Mouse (Mus musculus) kidney, postnatal 10 days (tissue): ENCODE measurements at regions not wholly inside any gene's neighbourhood (a gene's known extent, or its start where the extent isn't known, plus 50 kb on each side); places are given as distances from the start of the nearest gene placed in this dataset.

ENCODE experiments used
- DNase-seq: peaks from one replicate; pipeline ENCODE4 v3.0.0; 2021; ENCODE audit warnings: mixed read lengths

DNA sequence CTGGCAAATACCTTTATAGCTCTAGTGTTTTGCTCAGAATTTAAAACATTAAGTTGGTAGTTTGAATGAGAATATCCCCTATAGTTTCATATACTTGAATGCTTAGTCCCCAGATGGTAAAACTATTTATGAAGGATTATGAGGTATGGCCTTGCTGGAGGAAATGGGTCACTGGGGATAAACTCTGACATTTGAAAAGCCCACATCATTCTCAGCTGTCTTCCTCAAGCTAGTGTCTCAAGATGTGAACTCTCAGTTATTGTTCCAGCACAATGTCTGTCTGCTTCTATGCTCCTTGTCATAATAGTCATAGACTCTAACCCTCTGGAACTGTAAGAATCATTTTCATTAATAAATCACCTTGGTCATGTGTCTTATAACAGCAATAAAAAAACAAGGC is 2004.1 kb upstream of the Gm8797 start:
- DNase-seq = no peak

DNA sequence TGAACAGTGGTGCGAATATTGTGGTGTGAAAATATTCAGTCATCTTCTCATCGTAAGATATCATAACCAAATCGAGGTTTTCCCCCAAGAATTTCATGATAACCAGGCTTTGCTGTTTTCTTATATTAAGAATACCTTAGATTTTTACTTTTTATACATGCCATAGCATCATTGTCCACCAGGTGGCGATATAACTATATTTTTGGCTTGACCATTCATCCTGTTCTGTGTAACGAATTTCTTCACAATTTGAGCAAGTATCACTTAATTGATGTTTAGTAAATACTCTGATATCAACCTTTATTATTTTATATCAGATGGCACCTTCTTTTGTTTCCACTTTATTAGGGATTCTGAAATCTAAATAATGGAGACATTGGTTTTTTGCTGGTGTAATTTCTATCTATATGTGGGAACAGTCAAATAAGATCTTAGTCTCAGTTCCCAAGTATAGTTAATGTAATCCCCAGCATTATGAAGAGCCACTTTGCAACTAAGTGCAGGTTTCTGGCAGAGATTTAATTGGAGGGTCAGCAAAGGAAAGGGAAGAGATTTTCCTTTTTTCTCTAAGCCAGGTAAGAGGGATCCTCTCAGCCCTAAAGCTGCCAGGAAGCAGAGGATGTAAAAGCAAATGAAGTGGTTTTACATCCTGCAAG is 1998.9 kb upstream of the Gm8797 start:
- DNase-seq = peak; percentile 7

DNA sequence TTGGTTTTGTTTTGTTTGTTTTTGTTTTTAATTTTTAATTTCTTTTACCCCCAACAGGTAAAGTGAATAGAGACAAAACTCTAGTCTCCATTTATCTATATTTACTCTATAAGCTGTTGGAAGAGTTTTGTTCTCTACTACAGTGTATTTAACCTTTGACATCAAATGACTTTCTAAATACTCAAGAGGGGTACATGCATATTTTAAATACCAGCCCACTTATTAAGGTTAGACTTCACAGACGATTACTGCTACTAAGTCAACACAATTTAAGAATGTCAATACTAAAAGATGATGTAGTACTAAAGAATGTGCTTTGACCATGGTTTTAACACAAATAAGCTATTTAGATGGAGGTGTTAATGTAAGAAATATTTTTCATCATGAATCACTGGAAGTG is 1989.3 kb upstream of the Gm8797 start:
- DNase-seq = no peak

DNA sequence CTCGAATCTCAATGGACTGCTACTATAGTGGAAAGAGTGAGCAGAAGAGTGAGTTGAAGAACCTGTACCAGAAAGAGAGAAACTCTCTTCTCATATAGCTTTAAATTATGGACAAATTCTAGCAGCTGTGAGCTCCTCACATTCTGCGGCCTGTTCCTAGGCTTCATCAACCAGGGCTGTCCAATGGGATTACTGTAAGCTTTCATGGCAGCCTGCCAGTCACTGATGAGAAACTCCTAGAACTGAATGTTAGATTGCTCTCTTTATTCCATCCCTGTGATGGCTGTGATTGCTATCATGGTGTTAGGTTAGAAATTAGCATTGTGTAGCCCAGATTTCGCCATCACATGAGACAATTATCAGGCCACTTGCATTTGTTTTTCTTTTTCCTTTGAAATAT is 1966.4 kb upstream of the Gm8797 start:
- DNase-seq = peak; percentile 4

DNA sequence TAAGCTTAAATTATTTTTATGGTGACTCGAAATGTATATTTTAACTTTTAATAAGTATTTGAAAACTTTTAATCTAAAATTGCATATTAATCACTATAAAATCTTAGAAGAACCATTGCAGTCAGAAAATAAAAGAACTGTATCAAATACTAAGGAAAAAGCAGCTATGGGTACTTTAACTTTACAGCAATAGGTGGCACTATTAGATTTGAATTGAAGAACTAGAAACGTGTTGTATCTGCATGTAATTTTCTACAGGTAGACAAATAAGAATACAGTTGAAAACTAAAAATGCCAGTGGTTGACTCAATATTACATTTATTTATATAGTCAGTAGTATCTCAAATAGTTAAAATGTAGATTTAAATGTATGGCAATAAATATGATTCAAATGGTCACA is 1964.6 kb upstream of the Gm8797 start:
- DNase-seq = no peak

DNA sequence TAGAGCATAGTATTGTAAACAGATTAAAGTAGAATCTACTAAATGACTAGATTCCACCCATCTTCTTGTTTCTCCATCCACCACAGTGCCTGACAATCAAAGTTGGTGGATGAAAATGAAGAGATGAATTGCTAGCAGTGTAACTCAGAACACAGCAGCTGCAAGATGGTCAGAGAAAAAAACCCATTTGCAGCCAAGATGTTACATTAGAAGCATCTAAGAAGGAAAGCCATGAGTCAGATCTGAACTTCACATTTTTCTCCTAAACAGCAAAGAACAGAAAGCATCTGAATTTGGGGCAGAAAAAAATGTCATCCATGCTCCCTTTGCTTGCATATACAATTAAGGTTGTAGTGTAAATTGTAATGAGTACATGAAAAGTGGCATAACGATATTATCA is 1942.8 kb upstream of the Gm8797 start:
- no peak for DNase-seq

DNA sequence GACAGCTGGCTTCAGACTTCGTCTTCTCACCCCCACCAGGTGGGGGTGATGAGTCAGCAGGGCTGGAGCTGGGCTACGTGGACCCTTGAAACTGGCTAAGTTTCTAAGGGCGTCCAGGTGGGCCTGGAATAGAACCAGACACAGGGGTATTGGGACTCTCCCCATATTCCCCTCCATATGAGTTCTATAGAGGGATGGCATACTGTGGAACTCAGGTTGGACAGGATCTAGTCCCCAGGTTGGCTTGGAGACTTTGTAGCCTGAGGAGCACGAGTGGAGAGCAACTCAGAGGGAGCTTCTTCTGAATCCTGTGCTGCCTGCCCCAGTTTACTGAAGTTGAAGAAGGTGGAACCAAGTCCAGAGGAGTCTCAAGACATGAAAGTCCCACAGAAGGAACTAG is 1921.6 kb upstream of the Gm8797 start:
- DNase-seq = no peak

DNA sequence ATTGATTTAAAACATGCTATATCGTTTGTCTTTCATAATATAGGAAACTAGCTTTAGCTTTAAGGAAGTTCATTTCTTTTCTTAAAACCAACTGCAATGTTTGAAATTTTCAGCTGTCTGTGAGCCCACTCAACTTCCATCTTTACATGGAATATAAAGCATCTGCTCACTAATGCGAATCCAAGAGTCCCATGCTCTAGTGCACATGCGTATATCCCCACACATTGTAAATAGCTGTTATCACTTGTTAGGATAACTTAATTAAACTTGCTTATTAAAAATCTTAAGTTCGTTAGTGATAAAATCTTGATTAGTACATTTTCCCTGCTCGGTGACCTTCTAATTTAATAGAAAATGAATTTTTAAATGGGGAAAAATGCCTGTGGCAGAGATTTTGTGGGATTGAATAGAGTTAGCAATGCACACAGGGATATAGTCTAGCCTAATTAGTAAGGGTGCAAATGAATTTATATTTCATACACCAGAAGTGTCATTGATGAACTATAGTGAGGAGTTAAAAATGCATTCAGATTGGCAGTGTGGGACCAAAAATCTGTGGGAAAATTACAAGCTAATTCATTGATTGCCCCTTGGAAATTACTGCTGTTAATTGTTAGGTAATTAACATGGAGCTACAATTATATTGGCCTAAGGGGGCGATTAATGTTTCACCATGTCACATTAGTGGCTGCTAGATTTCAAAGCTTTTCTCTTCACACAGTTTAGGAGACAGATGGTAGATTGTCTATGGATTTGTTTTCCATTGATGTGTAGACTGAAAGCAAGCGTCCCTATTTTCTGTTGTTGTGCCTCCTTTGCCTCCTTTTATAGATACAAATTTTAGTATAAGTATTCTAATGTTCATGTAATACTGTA is 1919.0 kb upstream of the Gm8797 start:
- DNase-seq = no peak
